Mouse (Mus musculus): ENCODE data around the gene Gm21788.
"Not testable (repeated sequence)": the region's sequence is repeated elsewhere in the genome, so short reads cannot be mapped to it uniquely, and the experiment has no call there.

The Gm21788 gene
- long read RNA-seq, experiment 1: 0 reads
- long read RNA-seq, experiment 2: 0 reads

DNA sequence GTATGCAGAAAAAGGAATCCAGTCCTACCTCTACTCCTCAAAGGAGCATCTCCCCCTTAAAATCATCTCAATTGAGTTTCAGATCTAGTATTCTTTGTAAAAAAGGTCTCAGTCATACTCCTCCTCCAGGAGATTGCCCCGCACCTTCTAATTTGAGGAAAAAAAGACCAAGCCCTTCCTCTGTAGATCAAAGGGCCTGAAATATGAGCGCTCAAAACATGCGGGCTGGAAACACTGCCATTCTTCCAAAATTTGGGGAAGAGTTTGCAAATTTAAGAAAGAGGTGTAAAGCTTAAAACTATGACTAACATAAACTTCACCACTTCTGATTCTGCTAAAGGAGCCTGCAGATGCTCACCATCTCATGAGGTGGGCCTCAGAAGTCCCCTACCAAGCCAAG, at the start of gene Gm21788:
Gene Gm21788, plus strand, starts transcription at position 301 of the 400 bp plus-strand sequence.
- intact Hi-C loops (cut with DNase I): not testable (repeated sequence)
